Mouse (Mus musculus) erythroblast, embryonic 14.5 days (primary cell): ENCODE measurements around the gene Acot2.
"Not testable (repeated sequence)": the region's sequence is repeated elsewhere in the genome, so short reads cannot be mapped to it uniquely, and the experiment has no call there.

ENCODE experiments used
- GATA1 ChIP-seq: IDR thresholded peaks from 2 replicates; pipeline ENCODE4 v1.6.1; 2012; ENCODE audit warnings: low read length, inconsistent platforms, mixed read lengths
- TAL1 ChIP-seq: IDR thresholded peaks from 3 replicates; pipeline ENCODE4 v1.6.1; 2012; ENCODE audit warnings: low read length, inconsistent platforms, mixed read lengths

DNA sequence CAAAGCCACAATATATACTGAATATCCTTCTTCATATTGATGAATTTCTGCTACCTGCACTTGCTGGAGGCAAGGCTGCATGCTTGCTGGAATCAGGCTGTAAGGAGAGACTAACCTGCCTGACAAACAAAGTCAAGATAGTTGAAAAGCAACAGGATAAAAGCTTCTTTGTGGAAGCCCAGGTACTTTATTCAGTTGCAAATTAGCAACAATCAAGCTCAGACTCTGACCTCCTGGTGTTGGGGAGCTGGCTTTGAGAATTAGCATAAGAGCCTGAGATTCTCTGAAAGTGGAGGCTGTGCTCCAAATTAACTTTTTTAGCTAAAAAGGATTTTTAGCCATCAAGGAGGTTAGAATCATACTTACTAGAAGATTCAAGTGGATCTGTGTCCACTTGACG lies 41.4 kb downstream of the Acot2 start:
- TF ChIP-seq GATA1, TAL1: not testable (repeated sequence)
